Mouse (Mus musculus) cortical plate, adult 2 months (tissue): ENCODE results near the gene Ncbp3.

Experiments
- CTCF ChIP-seq: fragments of 200-500 bp; IDR thresholded peaks from 2 replicates; pipeline ENCODE4 v1.5.1; 2011; ENCODE audit warnings: mild to moderate bottlenecking, control low read depth, low read length; ENCODE audit not compliant: insufficient read depth; ENCODE audit errors: extremely low read depth
- POLR2A ChIP-seq: fragments of 200-500 bp; IDR thresholded peaks from 2 replicates; pipeline ENCODE4 v1.6.1; 2011; ENCODE audit warnings: mild to moderate bottlenecking, low read length, control low read depth; ENCODE audit not compliant: insufficient read depth; ENCODE audit errors: extremely low read depth

GRCm38 (mm10) chr11:73023099-73023498, 24.5 kb upstream of the Ncbp3 start:
- TF ChIP-seq CTCF (no peak), POLR2A (no peak)
